Mouse (Mus musculus) embryonic fibroblast, embryonic 13.5 days (primary cell): ENCODE measurements around the gene Hgf.

Source experiments
- CTCF ChIP-seq: IDR thresholded peaks from 2 replicates; pipeline ENCODE4 v1.5.1; 2011; ENCODE audit warnings: mild to moderate bottlenecking, control low read depth, low read length, moderate library complexity, borderline replicate concordance; ENCODE audit not compliant: insufficient read depth
- POLR2A ChIP-seq: IDR thresholded peaks from 2 replicates; pipeline ENCODE4 v1.6.1; 2011; ENCODE audit warnings: low read depth, mild to moderate bottlenecking, control low read depth, low read length, moderate library complexity

- no peak for TF ChIP-seq POLR2A
- TF ChIP-seq CTCF = no peak
Measured at GRCm38 (mm10) chr5:16632996-16633395, 79.7 kb downstream of the Hgf start.
